Mouse (Mus musculus) testis, adult 2 months (tissue): ENCODE data around the gene Tymp.

Experiments used
- CTCF ChIP-seq: fragments of 200-500 bp; IDR thresholded peaks from 2 replicates; pipeline ENCODE4 v1.5.1; 2012; ENCODE audit warnings: low read depth, mild to moderate bottlenecking, inconsistent platforms, low read length, moderate library complexity; ENCODE audit not compliant: control insufficient read depth, insufficient read depth, insufficient replicate concordance
- POLR2A ChIP-seq: fragments of 200-500 bp; IDR thresholded peaks from 2 replicates; pipeline ENCODE4 v1.6.1; 2012; ENCODE audit warnings: low read depth, mild to moderate bottlenecking, inconsistent platforms, low read length, moderate library complexity; ENCODE audit not compliant: control insufficient read depth

GRCm38 (mm10) chr15:89353837-89354236 is 23.0 kb downstream of the Tymp start:
- TF ChIP-seq POLR2A (no peak), CTCF (no peak)
